Mouse (Mus musculus): Measurements from ENCODE around the gene Gart.

Gart gene

DNA sequence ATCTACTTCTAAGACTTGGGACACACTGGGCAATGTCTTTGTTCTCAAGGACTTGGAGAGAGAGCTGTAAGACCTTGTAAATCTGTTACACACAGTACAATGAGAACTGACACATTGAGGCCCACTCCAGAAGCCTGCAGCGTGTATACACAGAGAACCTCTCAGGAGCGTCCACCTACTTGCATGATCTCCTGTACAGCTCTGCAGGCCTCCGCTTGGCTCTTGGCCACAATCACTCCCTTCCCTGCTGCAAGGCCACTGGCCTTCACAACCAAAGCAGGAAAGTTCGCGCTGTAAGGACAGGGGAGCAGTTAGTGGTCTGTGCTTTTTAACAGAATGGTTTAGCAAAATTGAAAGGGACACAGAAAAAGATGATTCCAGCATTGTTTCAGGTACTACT is 7.6 kb downstream of the Gart start:
- no peak for DNase-seq (ENCODE audit: low read depth, low spot score)
- H3K36me3 ChIP-seq (ENCODE audit: control insufficient read depth, insufficient read depth, low read length, poor library complexity, severe bottlenecking): peaks cover 29% of the 10 kb centered on the region
- H3K27me3 ChIP-seq (ENCODE audit: control insufficient read depth, insufficient read depth, low read length, poor library complexity, severe bottlenecking): no peaks in the 10 kb centered on the region

DNA sequence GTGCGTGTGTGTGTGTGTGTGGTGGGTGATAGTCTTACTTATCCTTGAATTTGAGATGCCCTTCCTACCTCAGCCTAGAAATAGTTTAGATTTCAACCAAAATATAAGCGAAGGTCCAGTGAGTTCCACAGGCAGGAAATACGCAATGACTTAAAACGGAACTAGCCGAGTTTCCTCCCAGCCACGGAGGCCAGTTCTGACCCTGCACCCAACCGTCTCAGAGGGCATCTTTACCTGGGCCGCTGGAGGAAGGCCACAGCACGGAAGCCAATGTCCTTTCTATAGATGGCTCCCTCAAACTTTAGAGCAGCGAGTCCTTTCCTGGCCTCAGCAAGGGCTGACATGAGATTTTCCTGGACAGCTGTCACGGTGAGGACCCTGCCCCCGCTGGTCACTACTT is 13.1 kb downstream of the Gart start:
- DNase-seq (ENCODE audit: low read depth, low spot score): no peak
- no peaks in the 10 kb centered on the region for H3K27me3 ChIP-seq (ENCODE audit: control insufficient read depth, insufficient read depth, low read length, poor library complexity, severe bottlenecking)
- peaks cover 14% of the 10 kb centered on the region for H3K36me3 ChIP-seq (ENCODE audit: control insufficient read depth, insufficient read depth, low read length, poor library complexity, severe bottlenecking)

GRCm38 (mm10) chr16:91632940-91633339 is 13.8 kb downstream of the Gart start:
- Histone ChIP-seq H3K27me3 (ENCODE audit: control insufficient read depth, insufficient read depth, low read length, poor library complexity, severe bottlenecking) (no peaks in the 10 kb centered on the region), H3K36me3 (ENCODE audit: control insufficient read depth, insufficient read depth, low read length, poor library complexity, severe bottlenecking) (peaks cover 14% of the 10 kb centered on the region)
- DNase-seq (ENCODE audit: low read depth, low spot score): no peak

DNA sequence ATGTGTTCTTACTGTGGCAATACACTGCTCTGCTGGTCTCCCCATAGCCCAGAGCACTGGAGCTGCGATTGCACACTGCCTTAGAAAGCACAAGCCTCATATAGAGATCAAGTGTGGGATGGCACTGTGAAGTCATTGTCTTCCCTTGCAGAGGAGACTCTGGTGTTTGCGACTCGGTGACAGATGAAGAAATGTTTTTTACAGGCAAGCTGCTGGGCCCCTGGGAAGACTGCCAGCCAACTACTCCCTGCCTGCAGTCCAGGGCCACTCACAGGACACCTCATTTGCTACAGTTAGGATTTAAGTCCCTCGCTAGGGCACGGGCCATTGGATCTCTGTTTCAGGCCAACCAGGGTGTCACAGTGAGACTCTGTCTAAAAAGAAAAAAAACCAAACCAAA is 14.3 kb downstream of the Gart start:
- no peak for DNase-seq (ENCODE audit: low read depth, low spot score)
- Histone ChIP-seq H3K27me3 (ENCODE audit: control insufficient read depth, insufficient read depth, low read length, poor library complexity, severe bottlenecking) (no peaks in the 10 kb centered on the region), H3K36me3 (ENCODE audit: control insufficient read depth, insufficient read depth, low read length, poor library complexity, severe bottlenecking) (peaks cover 11% of the 10 kb centered on the region)

- DNase-seq (ENCODE audit: low read depth, low spot score): no peak
- no peaks in the 10 kb centered on the region for H3K27me3 ChIP-seq (ENCODE audit: control insufficient read depth, insufficient read depth, low read length, poor library complexity, severe bottlenecking)
Observed at GRCm38 (mm10) chr16:91630584-91630983, 16.2 kb downstream of the Gart start.

DNA sequence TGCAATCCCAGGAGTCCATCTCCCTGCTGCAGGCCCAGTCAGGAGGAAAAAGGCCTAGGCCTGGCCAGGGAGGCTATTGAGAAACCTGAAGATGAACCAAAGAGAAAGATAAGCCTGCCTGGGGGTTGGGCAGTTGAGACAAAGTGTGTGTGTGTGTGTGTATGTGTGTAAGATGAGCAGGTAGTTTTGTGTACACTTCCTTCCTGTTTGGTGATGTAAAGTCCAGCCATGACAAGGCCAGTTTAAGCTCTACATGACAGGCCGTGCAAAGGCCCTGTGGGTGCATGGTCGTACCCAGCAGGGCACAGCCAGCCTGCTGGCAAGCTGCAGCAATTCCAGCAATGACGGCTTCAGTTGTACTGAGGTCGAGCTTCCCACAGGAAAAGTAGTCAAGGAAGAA is 17.0 kb downstream of the Gart start:
- DNase-seq (ENCODE audit: low read depth, low spot score): no peak
- peaks cover 6% of the 10 kb centered on the region for H3K36me3 ChIP-seq (ENCODE audit: control insufficient read depth, insufficient read depth, low read length, poor library complexity, severe bottlenecking)
- no peaks in the 10 kb centered on the region for H3K27me3 ChIP-seq (ENCODE audit: control insufficient read depth, insufficient read depth, low read length, poor library complexity, severe bottlenecking)

More at GRCm38 (mm10) chr16:91630584-91630983, 16.2 kb downstream of the Gart start:
- H3K36me3 ChIP-seq (ENCODE audit: control insufficient read depth, insufficient read depth, low read length, poor library complexity, severe bottlenecking): peaks cover 5% of the 10 kb centered on the region

DNA sequence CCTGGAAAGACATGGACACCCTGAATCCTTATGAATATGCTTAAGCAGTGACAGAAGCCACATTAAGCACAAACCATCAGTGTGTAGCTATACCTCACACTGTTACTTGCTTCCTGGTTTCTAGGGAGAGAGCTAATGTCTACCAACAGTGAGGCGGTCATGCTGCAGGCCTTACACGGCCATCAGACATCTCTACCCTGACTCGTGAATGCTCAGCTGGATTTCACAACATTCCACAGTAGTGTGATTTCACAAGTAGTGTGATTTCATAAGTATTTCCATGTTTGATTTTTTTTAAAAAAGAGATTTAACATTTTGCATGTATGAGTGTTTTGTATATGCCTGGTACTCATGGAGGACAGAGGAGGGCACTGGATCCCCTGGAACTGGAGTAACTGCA is 18.1 kb downstream of the Gart start:
- DNase-seq (ENCODE audit: low read depth, low spot score): no peak
- peaks cover 7% of the 10 kb centered on the region for H3K36me3 ChIP-seq (ENCODE audit: control insufficient read depth, insufficient read depth, low read length, poor library complexity, severe bottlenecking)
- H3K27me3 ChIP-seq (ENCODE audit: control insufficient read depth, insufficient read depth, low read length, poor library complexity, severe bottlenecking): no peaks in the 10 kb centered on the region

- no peak for DNase-seq (ENCODE audit: low read depth, low spot score)
- Histone ChIP-seq H3K36me3 (ENCODE audit: control insufficient read depth, insufficient read depth, low read length, poor library complexity, severe bottlenecking) (peaks cover 7% of the 10 kb centered on the region), H3K27me3 (ENCODE audit: control insufficient read depth, insufficient read depth, low read length, poor library complexity, severe bottlenecking) (no peaks in the 10 kb centered on the region)
Observed at GRCm38 (mm10) chr16:91627831-91628230, 18.9 kb downstream of the Gart start.

DNA sequence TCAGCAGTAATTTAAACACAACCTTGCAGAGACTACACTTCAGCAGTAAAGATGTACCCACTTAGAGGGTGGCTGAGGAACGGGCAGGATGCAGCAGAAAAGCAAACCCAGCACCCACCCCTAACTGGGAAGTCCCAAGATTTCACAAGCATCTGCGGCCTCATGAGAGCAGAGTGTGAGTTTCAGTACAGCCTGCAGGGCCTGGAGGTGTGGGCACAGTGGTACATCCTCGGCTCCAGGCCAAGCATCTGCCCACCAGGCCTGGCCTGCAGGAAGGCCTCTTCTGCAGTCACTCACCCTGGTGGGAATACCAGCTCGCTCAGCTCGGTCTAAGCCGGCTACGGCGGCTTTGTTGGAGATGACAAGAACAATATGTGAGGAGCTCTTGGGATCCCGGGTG is 23.7 kb downstream of the Gart start:
- peaks cover 4% of the 10 kb centered on the region for H3K36me3 ChIP-seq (ENCODE audit: control insufficient read depth, insufficient read depth, low read length, poor library complexity, severe bottlenecking)
- no peak for DNase-seq (ENCODE audit: low read depth, low spot score)
- no peaks in the 10 kb centered on the region for H3K27me3 ChIP-seq (ENCODE audit: control insufficient read depth, insufficient read depth, low read length, poor library complexity, severe bottlenecking)

DNA sequence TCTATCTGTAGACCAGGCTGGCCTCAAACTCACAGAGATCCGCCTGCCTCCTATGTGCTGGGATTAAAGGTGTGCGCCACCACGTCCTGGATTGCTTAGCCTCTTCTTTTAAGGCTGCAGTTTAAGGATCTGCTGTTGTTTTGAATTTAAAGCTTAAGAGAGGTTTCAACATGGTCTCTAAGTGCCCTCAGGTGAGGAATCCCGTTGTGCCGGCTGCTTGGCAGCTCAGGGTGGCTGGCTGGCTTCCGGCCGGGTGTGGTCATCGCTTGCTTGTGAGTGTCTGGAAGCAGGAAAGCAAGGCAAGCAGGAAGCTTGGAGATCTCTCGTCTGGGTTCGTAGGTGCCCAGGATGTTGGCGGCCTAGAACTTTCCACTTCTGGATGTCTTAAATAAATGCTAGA is 25.8 kb downstream of the Gart start:
- H3K36me3 ChIP-seq (ENCODE audit: control insufficient read depth, insufficient read depth, low read length, poor library complexity, severe bottlenecking): peaks cover 4% of the 10 kb centered on the region; the same call in 1 of the 2 replicates
- H3K27me3 ChIP-seq (ENCODE audit: control insufficient read depth, insufficient read depth, low read length, poor library complexity, severe bottlenecking): no peaks in the 10 kb centered on the region
- DNase-seq (ENCODE audit: low read depth, low spot score): no peak

GRCm38 (mm10) chr16:91620185-91620584 is 26.6 kb downstream of the Gart start:
- Histone ChIP-seq H3K36me3 (ENCODE audit: control insufficient read depth, insufficient read depth, low read length, poor library complexity, severe bottlenecking) (peaks cover 2% of the 10 kb centered on the region; the same call in 1 of the 2 replicates), H3K27me3 (ENCODE audit: control insufficient read depth, insufficient read depth, low read length, poor library complexity, severe bottlenecking) (no peaks in the 10 kb centered on the region; the same call in 1 of the 2 replicates)
- DNase-seq (ENCODE audit: low read depth, low spot score): peak; percentile 29

DNA sequence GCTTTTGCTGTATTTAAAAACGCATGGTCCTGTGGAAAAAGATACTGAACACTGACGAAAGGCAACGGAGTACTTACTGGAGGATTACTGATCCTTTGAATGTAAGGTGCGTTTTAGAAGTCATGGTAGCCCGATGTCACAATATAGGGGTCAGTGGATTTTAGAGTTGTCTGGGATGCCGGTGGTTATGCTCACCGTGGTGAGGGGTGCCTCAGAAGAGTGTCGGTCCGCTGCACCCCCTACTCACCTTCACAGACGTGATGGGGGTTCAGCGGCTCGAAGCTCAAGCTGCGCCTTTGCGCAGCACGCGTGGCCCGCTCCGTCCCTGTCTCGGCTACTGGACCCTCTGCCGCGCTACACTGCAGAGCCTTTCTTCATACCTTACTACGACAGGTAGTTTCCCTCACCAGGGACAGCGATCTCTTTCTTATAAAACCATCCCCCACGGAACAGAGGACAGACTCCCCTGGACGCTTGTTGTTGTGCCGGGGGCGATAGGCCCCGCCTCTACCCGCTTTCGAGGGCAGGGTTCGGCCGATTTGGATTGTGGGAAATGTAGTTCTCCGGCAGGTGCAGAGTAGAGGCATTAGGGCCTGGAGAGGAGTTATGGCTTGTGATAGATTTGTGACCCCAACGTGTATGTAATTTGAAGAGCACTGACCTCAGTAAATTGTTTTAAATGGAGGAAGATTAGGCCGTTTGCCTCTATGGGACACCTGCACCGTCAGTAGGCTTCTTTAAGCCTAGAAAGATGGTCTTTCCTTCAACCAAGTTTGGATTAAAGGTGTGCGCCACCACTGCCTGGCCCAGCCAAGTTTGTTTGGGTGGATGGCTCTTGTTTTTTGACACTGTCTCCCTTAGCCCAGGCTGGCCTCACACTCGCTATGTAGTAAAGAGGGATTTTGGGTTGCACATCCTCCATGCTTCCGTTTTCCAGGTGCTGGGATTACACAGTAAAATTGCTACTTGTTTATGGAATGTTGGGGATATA is 27.9 kb downstream of the Gart start, which contains the start of gene Dnajc28:
Dnajc28 (minus strand) TSS at position 516 of the 991 bp plus-strand sequence.
- H3K27me3 ChIP-seq (ENCODE audit: control insufficient read depth, insufficient read depth, low read length, poor library complexity, severe bottlenecking): no peaks in the 10 kb centered on the region; the same call in 1 of the 2 replicates
- H3K36me3 ChIP-seq (ENCODE audit: control insufficient read depth, insufficient read depth, low read length, poor library complexity, severe bottlenecking): no peaks in the 10 kb centered on the region; the same call in 1 of the 2 replicates
- peak; percentile 83 for DNase-seq (ENCODE audit: low read depth, low spot score)

DNA sequence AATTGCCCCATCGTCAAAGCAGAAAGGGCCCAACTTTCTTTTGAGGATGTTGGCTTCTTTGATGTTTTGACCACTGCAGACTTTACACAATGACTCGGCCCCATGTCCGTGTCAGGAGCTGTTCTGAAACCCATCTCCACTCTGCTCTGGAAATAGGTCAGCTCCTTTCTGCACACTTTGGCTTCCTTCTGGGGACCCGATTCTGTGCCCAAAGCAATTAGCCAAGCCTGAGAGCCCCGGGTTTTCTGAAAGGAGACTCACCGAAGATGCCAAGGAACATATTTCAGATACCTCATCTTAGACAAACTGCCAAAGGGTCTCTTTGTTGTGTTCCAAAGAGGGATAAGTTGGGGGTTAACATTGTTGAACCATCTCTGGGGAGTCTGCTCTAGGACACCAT is 32.2 kb downstream of the Gart start:
- no peaks in the 10 kb centered on the region for H3K36me3 ChIP-seq (ENCODE audit: control insufficient read depth, insufficient read depth, low read length, poor library complexity, severe bottlenecking)
- no peaks in the 10 kb centered on the region; the same call in 1 of the 2 replicates for H3K27me3 ChIP-seq (ENCODE audit: control insufficient read depth, insufficient read depth, low read length, poor library complexity, severe bottlenecking)
- no peak for DNase-seq (ENCODE audit: low read depth, low spot score)

DNA sequence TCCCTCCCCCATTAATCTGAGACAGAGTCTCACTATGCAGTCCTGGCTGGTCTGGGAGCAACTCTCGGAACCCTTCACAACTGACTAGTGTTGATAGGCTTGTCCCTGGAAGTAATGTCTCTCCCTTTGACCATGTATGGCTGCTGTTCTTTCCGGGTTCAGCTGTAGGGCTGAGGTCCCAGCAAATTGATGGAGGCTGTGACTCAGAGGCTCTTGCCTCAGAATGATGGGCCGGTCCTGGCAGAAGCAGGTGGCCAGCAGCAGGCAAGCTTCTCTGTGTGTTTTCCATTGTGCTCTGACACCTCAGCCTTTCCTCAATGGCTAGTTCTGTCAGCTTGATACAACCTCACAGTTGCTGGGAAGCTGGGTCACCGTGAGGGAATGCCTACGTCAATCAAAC is 34.2 kb downstream of the Gart start:
- DNase-seq (ENCODE audit: low read depth, low spot score): no peak
- Histone ChIP-seq H3K27me3 (ENCODE audit: control insufficient read depth, insufficient read depth, low read length, poor library complexity, severe bottlenecking) (no peaks in the 10 kb centered on the region; the same call in 1 of the 2 replicates), H3K36me3 (ENCODE audit: control insufficient read depth, insufficient read depth, low read length, poor library complexity, severe bottlenecking) (no peaks in the 10 kb centered on the region)

DNA sequence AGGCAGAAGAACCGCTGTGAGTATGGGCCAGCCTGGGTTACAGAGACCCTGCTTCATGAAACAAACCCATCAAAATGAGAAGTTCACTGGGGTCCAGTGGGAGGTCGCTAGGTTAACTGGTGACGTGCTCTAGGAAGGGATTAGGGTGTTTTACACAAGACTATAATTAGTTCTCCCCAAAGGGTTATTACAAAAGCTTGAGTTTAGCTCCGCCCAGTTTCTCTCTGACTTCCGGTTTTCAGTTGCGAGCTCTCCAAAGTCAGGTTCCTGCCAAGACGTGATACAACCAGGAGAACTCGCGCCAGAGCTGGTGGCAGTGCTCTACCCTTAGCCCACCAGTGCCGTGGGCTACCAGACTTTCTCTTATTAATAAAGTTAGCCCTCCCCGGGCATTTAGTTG is 35.5 kb downstream of the Gart start:
- Histone ChIP-seq H3K36me3 (ENCODE audit: control insufficient read depth, insufficient read depth, low read length, poor library complexity, severe bottlenecking) (no peaks in the 10 kb centered on the region), H3K27me3 (ENCODE audit: control insufficient read depth, insufficient read depth, low read length, poor library complexity, severe bottlenecking) (no peaks in the 10 kb centered on the region; the same call in 1 of the 2 replicates)
- DNase-seq (ENCODE audit: low read depth, low spot score): peak; percentile 36

Data from splenic B cell, adult 2 months (primary cell).